Mouse (Mus musculus): ENCODE data around the gene Hesx1.

DNA sequence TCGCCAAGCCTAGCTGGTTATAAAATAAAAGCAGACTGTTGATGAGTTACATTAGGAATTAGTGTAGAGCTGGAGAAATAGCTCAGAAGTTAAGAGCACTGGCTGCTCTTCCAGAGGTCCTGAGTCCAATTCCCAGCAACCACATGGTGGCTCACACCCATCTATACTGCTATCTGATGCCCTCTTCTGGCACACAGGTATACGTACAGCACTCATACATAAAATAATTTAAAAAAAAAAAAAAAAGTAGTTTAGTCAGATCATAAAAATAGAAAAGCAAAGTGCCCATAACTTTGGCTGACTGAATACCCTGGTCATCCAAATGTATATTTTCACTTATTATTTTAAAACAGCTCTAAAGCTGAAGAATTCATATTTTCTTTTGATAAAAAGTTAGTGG is 21.1 kb upstream of the Hesx1 start:
- TF ChIP-seq POLR2AphosphoS2 (IDR thresholded peaks at IDR 0.05; ENCODE audit: insufficient read length, low read depth) (no peak), POLR2A (IDR thresholded peaks at IDR 0.05; ENCODE audit: insufficient read length, low read depth) (no peak), E2F4 (IDR thresholded peaks at IDR 0.05; ENCODE audit: insufficient read depth) (no peak), USF1 (IDR thresholded peaks at IDR 0.05; ENCODE audit: low read depth) (no peak), REST (IDR thresholded peaks at IDR 0.05; ENCODE audit: insufficient read depth, insufficient read length) (no peak), TCF12 (IDR thresholded peaks at IDR 0.05; ENCODE audit: insufficient read depth, poor library complexity, severe bottlenecking) (no peak), SRF (IDR thresholded peaks at IDR 0.05; ENCODE audit: control insufficient read depth, insufficient read length, low read depth) (no peak)
